Mouse (Mus musculus): ENCODE data around the gene Psma5.
A peak's percentile ranks its signal among the peaks of the same experiment; 100 is the strongest.

Psma5 gene

DNA sequence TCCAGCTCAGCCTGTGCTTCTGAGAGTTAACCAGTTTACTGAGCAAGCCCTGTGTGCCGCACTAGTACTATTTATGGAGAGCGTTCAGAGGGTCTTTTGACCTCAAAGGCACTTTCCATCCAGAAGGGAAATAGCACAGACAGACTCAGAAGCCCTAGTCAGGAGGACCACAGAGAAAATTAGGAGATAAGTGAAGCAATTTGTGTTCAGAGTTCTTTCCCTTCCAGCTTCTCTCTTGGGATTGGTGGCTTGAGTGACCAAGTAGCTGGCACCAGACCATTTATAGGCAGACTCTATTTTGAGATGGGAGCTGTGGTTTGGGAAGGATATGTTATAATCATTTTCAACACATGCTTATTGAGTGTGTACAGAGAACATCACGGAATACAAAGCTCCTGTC lies 49.7 kb downstream of the Psma5 start:
- DNase-seq (ENCODE audit: low spot score) = no peak

DNA sequence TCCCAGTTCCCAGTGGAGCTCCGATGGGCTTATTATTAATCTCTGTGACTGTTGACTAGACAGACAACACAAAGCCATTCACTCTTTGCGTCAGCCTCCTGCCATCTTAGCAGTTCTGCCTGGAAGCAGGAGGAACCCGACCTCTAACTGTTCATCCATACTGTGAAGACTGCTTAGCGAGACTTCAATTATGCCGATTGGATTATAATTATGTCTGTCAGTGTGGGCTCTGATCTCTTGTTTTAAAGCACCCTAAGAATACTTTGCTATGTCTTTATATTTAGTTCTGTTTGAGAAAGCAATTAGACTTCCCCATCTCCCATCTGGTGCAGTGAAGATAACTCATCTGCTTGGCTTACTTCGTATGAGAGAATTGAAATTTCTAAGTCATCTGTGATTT lies 50.8 kb downstream of the Psma5 start:
- DNase-seq (ENCODE audit: low spot score) = no peak

DNA sequence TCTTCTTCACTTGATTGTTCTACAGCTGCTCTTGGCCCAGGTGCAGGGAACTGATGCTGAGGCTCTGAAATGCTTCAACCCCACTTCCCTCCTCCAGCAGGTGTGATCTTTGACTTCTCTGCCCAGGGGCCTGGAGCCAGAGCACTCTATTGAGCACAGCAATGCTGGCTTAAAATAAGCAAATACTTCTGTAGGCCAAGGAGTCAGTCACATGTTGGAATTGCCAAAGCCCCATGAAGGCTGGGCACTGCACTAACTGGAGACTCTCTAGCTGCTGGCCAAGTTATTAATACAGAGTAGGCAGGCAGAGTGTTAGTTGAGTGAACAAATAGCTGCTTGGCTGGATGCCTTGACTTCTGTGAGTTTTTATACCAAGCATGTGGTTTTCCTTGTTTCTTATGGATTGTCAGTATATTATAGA lies 54.2 kb downstream of the Psma5 start:
- no peak for DNase-seq (ENCODE audit: low spot score)

DNA sequence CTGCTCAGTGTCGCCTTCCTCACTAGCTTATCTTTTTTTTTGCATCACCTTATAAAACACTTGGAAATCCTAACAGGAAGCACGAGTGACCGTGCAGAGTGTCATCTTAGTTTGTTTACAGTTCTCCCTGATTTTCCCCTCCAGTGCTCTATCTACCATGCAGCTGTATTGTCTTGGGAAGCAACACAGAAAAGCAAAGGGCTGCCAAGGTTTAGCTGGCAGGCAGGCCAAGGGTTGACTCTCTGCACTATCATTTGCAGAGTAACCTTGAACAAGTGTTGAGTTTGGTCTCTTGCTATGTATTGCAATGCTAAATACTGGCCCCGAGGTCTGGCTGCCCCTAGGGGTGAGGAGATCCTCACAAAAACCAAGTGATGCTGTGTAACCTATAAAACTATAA lies 55.0 kb downstream of the Psma5 start:
- no peak for DNase-seq (ENCODE audit: low spot score)

DNA sequence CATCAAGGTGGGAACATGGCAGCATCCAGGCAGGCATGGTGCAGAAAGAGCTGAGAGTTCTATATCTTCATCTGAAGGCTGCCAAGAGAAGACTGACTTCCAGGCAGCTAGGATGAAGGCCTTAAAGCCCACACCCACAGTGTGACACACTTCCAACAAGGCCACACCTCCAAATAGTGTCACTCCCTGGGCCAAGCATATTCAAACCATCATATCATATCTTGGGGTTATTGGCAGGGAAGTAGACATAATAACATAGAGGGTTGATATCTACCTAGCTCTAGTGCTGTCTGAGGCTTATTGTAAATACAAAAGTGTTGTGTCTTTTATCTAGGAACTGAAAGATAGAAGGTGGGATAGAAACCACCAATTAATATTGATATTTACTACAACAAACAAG lies 55.7 kb downstream of the Psma5 start:
- DNase-seq (ENCODE audit: low spot score) = no peak

DNA sequence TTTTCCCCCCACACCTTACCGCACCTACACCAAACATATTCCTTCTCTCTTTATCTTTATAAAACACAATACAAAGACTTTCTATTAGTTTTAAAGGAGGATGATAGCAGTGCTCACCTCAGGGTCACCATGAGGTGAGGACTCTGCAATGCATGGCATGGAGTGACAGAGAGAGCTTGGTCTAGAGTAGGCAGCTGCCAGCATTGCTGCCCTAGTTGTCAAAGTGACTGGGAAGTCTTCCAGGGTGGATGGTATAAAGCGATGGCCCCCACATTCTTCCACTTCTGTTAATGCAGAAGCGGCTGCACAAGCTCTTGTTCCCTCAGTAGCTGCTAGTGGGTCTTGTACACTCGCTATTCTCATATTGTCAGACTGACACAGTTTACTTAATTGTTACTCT lies 56.4 kb downstream of the Psma5 start:
- DNase-seq (ENCODE audit: low spot score) = no peak

DNA sequence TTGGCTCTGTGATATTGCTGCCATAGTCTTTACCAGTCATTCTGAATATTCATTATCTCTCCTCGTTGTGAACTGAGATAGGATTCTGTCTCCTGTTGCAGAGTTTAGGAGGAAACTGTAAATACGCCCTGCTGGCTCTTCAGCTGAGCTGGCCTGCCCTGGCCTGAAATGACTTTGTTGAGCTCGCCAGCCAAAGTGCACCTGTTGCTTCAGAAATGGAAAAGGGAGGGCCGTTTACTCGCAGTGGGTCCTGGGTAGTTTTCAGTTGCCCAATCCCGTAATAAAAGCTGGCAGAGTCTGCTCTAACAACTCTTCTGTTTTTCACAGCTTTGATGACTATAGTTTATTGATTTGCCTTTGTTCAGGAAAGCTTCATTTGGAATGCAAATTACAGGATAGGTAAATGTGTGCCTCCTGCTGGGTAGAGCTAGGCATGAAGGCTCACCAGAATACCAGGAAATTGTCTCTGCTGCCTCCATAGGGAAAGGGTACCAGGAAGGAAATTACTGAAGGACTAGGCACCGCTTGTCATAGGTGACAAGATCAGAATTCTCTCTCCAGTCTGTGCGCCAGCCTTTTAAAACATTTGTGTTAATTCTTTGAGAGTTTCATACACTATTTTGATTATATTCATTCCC lies 57.4 kb downstream of the Psma5 start:
- DNase-seq (ENCODE audit: low spot score) = no peak

DNA sequence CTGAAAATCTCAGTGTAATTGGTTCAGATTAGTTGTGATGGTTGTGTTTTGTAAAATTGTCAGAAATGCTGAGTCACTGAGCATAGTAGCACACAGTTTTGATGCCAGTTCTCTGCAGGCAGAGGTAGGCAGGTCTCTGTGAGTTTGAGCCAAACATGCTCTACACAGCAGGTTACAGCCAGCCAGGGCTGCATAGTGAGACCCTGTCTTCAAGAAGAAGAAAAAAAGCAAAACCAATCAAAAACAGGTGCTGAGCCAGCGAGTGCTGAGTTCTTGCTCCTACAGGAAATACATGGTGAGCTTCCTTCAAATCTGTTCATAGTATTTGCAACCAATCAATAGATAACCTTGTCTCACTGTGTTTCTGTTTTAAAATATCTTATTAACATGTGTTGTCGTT lies 61.8 kb downstream of the Psma5 start:
- no peak for DNase-seq (ENCODE audit: low spot score)

DNA sequence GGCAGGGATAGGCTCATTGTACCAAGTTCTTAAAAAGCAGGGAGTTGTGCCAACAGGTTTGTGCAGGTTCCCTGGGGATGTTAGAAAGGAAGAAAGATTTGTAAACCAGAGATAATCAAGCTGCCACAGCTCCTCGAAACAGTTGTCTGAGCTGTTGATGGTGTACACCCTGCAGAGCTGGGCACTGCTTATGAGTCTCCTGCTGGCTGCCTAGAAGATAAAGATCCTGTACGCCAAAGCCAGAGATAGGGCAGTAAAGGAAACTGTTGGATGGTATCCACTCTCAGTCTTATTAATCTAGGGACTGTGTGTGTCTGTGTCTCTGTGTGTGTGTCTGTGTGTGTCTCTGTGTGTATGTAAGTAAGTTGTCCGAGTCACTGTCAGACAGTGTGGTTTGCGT lies 64.9 kb downstream of the Psma5 start:
- no peak for DNase-seq (ENCODE audit: low spot score)

DNA sequence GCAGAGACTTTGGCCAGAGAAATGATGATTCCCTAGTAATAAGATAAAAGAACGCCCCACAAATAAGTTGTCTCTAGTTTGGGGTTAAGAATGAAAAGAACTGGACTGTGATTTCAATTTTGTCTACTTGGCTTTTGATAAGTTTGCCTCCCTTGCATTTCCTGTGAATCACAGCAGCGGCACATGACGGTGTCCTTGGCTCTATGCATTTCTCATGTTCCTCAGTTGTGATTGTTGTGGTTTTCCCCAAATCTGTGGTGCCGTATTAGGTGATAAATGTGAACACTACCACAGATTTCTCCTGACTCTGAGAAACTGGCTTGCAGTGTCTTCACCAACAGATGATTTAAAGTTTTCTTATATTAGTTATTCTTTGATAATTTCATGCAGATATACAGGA lies 65.4 kb downstream of the Psma5 start:
- no peak for DNase-seq (ENCODE audit: low spot score)

DNA sequence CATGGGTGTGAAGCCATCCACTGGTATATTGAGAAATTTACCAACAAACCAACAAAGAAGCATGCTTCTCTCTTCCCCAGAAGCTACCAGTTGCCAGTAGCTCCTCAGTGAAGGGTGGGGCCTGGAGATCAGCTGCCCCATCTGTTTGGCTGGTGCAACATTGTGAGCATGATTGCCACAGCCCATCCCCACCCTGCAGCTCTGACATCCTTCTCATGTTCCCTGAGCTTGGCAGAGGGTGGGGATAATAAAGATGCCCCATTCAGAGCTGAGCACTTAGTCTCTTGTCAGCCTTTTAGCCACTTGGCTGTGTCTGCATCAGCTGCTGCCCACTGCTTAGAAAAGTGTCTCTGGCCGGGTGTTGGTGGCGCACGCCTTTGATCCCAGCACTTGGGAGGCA lies 66.2 kb downstream of the Psma5 start:
- DNase-seq (ENCODE audit: low spot score) = no peak

DNA sequence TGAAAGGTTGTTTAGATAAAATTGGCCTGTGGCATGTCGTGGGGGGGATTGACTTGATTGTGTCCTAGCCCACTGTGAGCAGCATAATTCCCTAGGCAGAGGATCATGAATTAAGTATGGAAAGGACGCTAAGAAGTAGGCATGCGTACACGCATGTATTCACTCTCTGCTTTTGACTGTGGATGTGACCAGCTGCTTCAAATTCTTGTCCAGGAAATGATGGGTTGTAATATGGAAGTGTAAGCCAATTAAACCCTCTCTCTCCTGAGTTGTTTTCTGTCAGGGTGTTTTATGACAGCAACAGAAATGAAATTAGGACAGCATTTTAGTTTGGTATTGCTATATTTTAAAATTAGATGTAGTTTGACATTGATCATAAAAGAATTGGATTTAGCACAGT lies 68.1 kb downstream of the Psma5 start:
- no peak for DNase-seq (ENCODE audit: low spot score)

DNA sequence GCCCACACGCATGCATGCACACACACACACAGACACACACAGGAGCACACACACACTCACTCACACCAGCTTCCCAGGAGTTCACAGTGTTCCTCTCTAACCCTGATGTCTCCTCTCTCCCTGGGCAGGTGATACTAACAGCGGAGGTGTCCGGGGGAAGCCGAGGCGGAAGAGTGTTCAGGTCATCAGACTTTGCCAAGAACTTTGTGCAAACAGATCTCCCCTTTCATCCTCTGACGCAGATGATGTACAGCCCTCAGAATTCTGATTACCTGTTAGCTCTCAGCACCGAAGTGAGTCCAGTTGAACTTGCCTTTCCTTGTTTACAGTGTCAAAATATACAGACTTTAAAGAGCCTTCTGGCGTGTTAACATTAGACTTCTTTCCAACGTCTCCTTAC lies 68.8 kb downstream of the Psma5 start:
- no peak for DNase-seq (ENCODE audit: low spot score)

DNA sequence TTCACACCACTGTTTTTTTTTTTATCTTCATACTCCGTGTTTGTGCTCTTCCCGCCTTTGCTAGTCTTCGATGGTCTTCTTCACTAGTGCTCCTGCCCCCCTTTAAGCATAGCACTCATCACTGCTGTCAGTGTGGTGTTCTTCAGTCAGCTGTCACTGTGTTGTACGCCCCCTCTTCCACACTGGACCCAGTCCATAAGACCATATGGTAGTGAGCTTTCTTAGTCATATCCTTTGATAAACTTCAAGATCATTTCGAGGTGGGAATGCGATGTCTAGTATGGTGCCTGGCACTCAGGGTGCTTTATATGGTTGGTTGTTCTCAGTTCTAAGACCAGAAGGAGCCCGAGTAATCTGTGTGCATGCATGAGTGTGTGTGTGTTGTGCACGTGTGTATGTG lies 70.5 kb downstream of the Psma5 start:
- DNase-seq (ENCODE audit: low spot score) = no peak

DNA sequence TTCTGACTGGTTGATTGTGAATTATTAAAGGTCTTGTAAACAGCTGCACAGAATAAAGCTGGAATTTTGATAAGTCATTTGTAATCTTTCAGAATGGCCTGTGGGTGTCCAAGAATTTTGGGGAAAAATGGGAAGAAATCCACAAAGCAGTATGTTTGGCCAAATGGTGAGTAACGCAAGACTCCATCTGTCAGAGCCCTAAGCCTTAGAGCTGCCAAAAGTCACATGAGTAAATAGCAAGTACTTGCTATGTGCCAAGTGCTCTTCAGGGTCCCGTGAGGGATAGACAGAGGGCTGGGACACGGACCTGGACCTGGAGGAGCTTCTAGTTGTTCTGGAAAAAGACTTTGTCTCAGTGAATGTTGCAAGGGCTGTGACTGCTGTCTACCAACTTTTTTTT lies 71.2 kb downstream of the Psma5 start:
- no peak for DNase-seq (ENCODE audit: low spot score)

DNA sequence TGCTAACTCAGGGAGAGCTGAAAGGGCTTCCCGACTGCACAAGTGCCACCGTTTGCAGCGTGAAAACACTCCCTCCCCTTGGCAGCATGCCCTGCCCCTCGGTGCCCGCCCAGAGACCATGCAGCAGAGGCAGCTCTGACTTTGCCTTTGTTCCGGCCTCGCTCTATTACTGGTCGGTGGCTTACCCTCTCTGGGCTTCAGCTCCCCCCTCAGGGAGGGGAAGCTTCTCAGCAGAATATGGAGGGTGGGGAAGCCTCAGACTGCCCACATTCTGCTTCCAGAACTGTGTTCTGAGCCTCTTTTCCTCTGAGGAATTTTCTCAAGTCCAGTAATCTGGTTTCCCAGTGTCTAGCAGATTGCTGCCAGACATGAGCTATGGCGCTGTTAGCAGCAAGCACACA lies 71.7 kb downstream of the Psma5 start:
- peak; percentile 13 for DNase-seq (ENCODE audit: low spot score)

Data from urinary bladder, postnatal 25 days (tissue).